ENCODE assay signal across 8 mouse cellular contexts in the genomic region with DNA sequence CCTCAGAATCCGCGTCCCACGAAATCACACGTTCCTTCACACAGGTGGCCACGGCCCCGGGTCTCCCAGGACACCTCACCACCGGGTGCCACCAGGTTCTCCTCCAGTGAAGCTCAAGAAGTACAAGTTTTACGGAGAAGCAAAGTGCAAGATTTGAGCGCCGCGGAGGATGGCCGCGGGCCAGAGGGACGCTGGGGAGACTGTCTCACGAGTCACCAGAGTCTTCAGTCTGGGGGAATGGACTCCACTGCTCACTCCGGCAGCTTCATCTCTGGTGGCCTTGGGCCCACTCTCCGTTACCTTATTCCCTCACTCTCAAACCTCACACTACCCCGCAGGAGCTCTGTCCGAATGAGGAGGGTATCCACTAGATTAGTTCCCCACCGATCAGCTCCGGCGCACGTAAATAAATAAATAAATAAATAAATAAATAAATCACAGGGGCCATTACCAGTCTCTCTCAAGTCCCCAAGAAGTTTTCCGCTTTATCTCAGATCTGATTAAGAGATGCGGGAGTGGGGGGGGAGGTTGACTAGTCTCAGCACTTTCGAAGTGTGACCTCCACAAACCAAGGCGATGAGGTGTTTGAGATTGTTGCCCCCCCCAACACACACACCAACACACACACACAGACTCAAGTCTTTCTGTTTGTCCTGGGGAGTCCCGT. TPM values are rescaled to one million over a fixed set of nuclear protein-coding genes. Genes with fewer than 3 reads are reported as not detected.
A peak's percentile ranks its signal among the peaks of the same experiment; 100 is the strongest.
DNase-seq lines count a peak whose midpoint lies in the region; ATAC-seq and TF ChIP-seq lines count a peak whose summit lies in the region.

No protein-coding gene starts in this region.

- no peak for TF ChIP-seq POLR2A in cortical plate, adult 2 months (IDR thresholded peaks at IDR 0.05; ENCODE audit: extremely low read depth, insufficient read depth, low read length)

- peaks cover 49% of the 10 kb centered on the region for H3K27me3 ChIP-seq in megakaryocyte, embryonic 14.5 days (replicated peaks)
- peaks cover 7% of the 10 kb centered on the region; the same call in 1 of the 2 replicates for H3K27me3 ChIP-seq in midbrain, embryonic 13.5 days

- no peak for ATAC-seq in megakaryocyte, adult 5-6 weeks (ENCODE audit: poor library complexity, severe bottlenecking)
- ATAC-seq in midbrain, embryonic 13.5 days, result no peak; the same call in 1 of the 2 replicates

- peak overlapping the region; percentile 94 for H3K4me3 ChIP-seq in megakaryocyte, embryonic 14.5 days (replicated peaks)
- peak overlapping the region; percentile 76 for H3K4me3 ChIP-seq in cortical plate, adult 2 months (ENCODE audit: insufficient read depth, low read length)
- H3K4me3 ChIP-seq in midbrain, embryonic 13.5 days (replicated peaks), result peak overlapping the region; percentile 86

- peaks cover 40% of the 10 kb centered on the region for H3K4me1 ChIP-seq in megakaryocyte, embryonic 14.5 days
- no peaks in the 10 kb centered on the region for H3K4me1 ChIP-seq in cortical plate, adult 2 months (ENCODE audit: control insufficient read depth, insufficient read depth, low read length)
- peaks cover 68% of the 10 kb centered on the region for H3K4me1 ChIP-seq in midbrain, embryonic 13.5 days (replicated peaks)

- no peaks in the 10 kb centered on the region for H3K9me3 ChIP-seq in megakaryocyte, embryonic 14.5 days
- H3K9me3 ChIP-seq in midbrain, embryonic 13.5 days, result no peaks in the 10 kb centered on the region

- H3K4me2 ChIP-seq in midbrain, embryonic 13.5 days (replicated peaks), result peak overlapping the region; percentile 93

- intact Hi-C loops in heart, postnatal 14 days (cut with DNase I), result loop anchor here (5.0 kb wide), 2 partner anchors 46 to 124 kb away; no protein-coding TSS in a partner anchor

- no peak for TF ChIP-seq CTCF in cortical plate, adult 2 months (IDR thresholded peaks at IDR 0.05; ENCODE audit: extremely low read depth, insufficient read depth, low read length)

- WGBS in midbrain, embryonic 13.5 days, result under 1% methylated on average over 28 of the region's 28 CpGs

- no peak overlapping the region for H3K27ac ChIP-seq in cortical plate, adult 2 months (ENCODE audit: insufficient read depth, low read length)
- no peak overlapping the region; the same call in 1 of the 2 replicates for H3K27ac ChIP-seq in midbrain, embryonic 13.5 days

- peak; percentile 50 to 57 for DNase-seq in heart, postnatal 14 days
- DNase-seq in kidney, postnatal 36 days, result peak; percentile 63 to 84
- DNase-seq in thymus, postnatal 14 days, result peak; percentile 44
- no peak for DNase-seq in right cerebral cortex, postnatal 36 days (ENCODE audit: low spot score in 2 of 2)

- peak overlapping the region; percentile 94 for H3K9ac ChIP-seq in midbrain, embryonic 13.5 days (replicated peaks)

- no peaks in the 10 kb centered on the region for H3K36me3 ChIP-seq in megakaryocyte, embryonic 14.5 days (replicated peaks; ENCODE audit: low read length)
- H3K36me3 ChIP-seq in midbrain, embryonic 13.5 days, result no peaks in the 10 kb centered on the region

RNA-seq across cellular contexts. Expression of a gene that starts 1.3 kb away (rescaled TPM):
- 47.0 and 97.4 TPM in 2 replicates for polyA plus RNA-seq in megakaryocyte, embryonic 14.5 days (2012; ENCODE audit: insufficient read depth, low replicate concordance)
- total RNA-seq in megakaryocyte, adult 5-6 weeks (2015), result 7.1 and 8.8 TPM in 2 replicates
- total RNA-seq in megakaryocyte, adult 5-6 weeks (2017), result 1.1 and 2.2 TPM in 2 replicates
- 44.5 and 48.1 TPM in 2 replicates for polyA plus RNA-seq in cortical plate, adult 2 months (2012; rRNA removed)
- 10 to 100 TPM; 12.2 to 13.6 TPM for total RNA-seq in heart, postnatal 14 days (2021)
- 16.0 and 25.2 TPM in 2 replicates for polyA plus RNA-seq in midbrain, embryonic 13.5 days (2015; fragmentation: Nextera tagmentation; extraction: Ambion mirVana)

Comparison
In these comparisons a context has a peak if more than half of its experiments do, and no peak if none do; other contexts are left out.
1. DNase-seq: peak in heart, postnatal 14 days (2 of 2), kidney, postnatal 36 days (2 of 2) and thymus, postnatal 14 days (single experiment); none in right cerebral cortex, postnatal 36 days (0 of 2).
2. Peak in every context shown above with its lines, with median percentiles within 50 percentile points of each other: H3K4me3 ChIP-seq.